Mouse (Mus musculus) lung, postnatal 36 days (tissue): ENCODE results near the gene Rbmy.
"Not testable (repeated sequence)": the region's sequence is repeated elsewhere in the genome, so short reads cannot be mapped to it uniquely, and the experiment has no call there.

Experiments used
- DNase-seq: peaks from one replicate; pipeline ENCODE4 v3.0.0; 2022; ENCODE audit warnings: mixed read lengths

The Rbmy gene

GRCm38 (mm10) chrY:2830380-2830779, at the start of gene Rbmy, which contains the start of gene Gm10256:
TSS of gene Rbmy (plus strand) at chrY:2830680.
TSS of gene Gm10256 (plus strand) at chrY:2830699.
- DNase-seq, result not testable (repeated sequence)

- DNase-seq, result not testable (repeated sequence)
Measured at GRCm38 (mm10) chrY:2796105-2796504, 34.4 kb upstream of the Rbmy start, which contains the start of gene Gm4064. TSS of gene Gm4064 (minus strand) at chrY:2796205.
